Mouse (Mus musculus) lung, adult 10 weeks (tissue): ENCODE measurements around the gene Tagap1. TPM values are rescaled to one million over a fixed set of nuclear protein-coding genes. Genes with fewer than 3 reads are reported as not detected.

Experiments
- polyA plus RNA-seq: library from polyadenylated mRNA; stranded (reverse); fragments of 350-450 nt; fragmentation: Illumina TruSeq; extraction: RNeasy Lipid Tissue Mini Kit (QIAGEN cat#74804); gene quantifications from one replicate; pipeline ENCODE4 v1.2.3, GENCODE M21; 2014; ENCODE audit warnings: low read depth, low replicate concordance; ENCODE audit not compliant: insufficient read depth

Tagap1 gene
- 12.0 TPM for polyA plus RNA-seq

GRCm38 (mm10) chr17:6960776-6961175 lies at the start of gene Tagap1:
Gene Tagap1, minus strand, starts transcription at chr17:6961156.

GRCm38 (mm10) chr17:6978287-6979248 lies 17.6 kb upstream of the Tagap1 start, which contains the start of gene Gm49721:
Gene Gm49721, plus strand, starts transcription at chr17:6978904.

GRCm38 (mm10) chr17:6970334-6970733 lies 9.4 kb upstream of the Tagap1 start, which contains the start of gene Rnaset2b:
Gene Rnaset2b, plus strand, starts transcription at chr17:6970634.

GRCm38 (mm10) chr17:6947984-6948768 lies 12.8 kb downstream of the Tagap1 start, which contains the start of gene Rsph3b:
Gene Rsph3b, minus strand, starts transcription at chr17:6948682.

Other genes with a start within 250 kb of the Tagap1 start
- gene Ezr, start 178.4 kb downstream of the Tagap1 start, polyA plus RNA-seq, result 87.5 TPM
- 33.5 TPM for gene Rsph3b, start 12.5 kb downstream of the Tagap1 start, polyA plus RNA-seq
- gene Rnaset2b, start 9.5 kb upstream of the Tagap1 start, polyA plus RNA-seq, result 279 TPM
- gene Gm49721, start 17.7 kb upstream of the Tagap1 start, polyA plus RNA-seq, result not detected
- gene Gm1604a, start 64.4 kb upstream of the Tagap1 start, polyA plus RNA-seq, result not detected
- gene Rps6ka2, start 209.0 kb upstream of the Tagap1 start, polyA plus RNA-seq, result 7.4 TPM